Mouse (Mus musculus) heart, postnatal 0 days (tissue): ENCODE data around the gene Arsa.

ENCODE experiments used
- CTCF ChIP-seq: IDR thresholded peaks from 2 replicates; pipeline ENCODE4 v1.5.1; 2016; ENCODE audit warnings: antibody characterized with exemption, control low read depth, low read depth
- EP300 ChIP-seq: IDR thresholded peaks from 2 replicates; pipeline ENCODE4 v1.6.1; 2016; ENCODE audit warnings: antibody characterized with exemption, low read depth

GRCm38 (mm10) chr15:89461321-89461720 lies 15.9 kb downstream of the Arsa start:
- TF ChIP-seq CTCF (no peak), EP300 (no peak)
